Mouse (Mus musculus): Measurements from ENCODE around the gene Zkscan14. TPM values are rescaled to one million over a fixed set of nuclear protein-coding genes. Genes with fewer than 3 reads are reported as not detected.

Gene Zkscan14
- polyA plus RNA-seq, 1 experiment from 2014 or later = 8.5 TPM

- WGBS = 82% methylated on average over 12 of the region's 12 CpGs
- ATAC-seq (replicated peaks; ENCODE audit: low FRiP score, low TSS enrichment, low read depth) (no peak), DNase-seq (ENCODE audit: low spot score) (no peak)
- no peak overlapping the region for H3K9ac ChIP-seq (ENCODE audit: low read length)
- no peaks in the 10 kb centered on the region for H3K4me1 ChIP-seq (replicated peaks; ENCODE audit: control insufficient read depth, insufficient read depth, low read length)
- no peak overlapping the region for H3K4me3 ChIP-seq (ENCODE audit: low read depth, low read length)
- H3K9me3 ChIP-seq (ENCODE audit: control insufficient read depth, low read length) = no peaks in the 10 kb centered on the region
- H3K27ac ChIP-seq (ENCODE audit: low read depth) = no peak overlapping the region
- peaks cover 38% of the 10 kb centered on the region for H3K36me3 ChIP-seq (ENCODE audit: control insufficient read depth, insufficient read depth, low read length)
- no peak overlapping the region for H3K4me2 ChIP-seq (ENCODE audit: low read length)
- H3K27me3 ChIP-seq (replicated peaks; ENCODE audit: control insufficient read depth, insufficient read depth, low read length) = no peaks in the 10 kb centered on the region
Observed at GRCm38 (mm10) chr5:145223395-145223794, 21.7 kb upstream of the Zkscan14 start.

GRCm38 (mm10) chr5:145222840-145223239 is 21.2 kb upstream of the Zkscan14 start:
- no peaks in the 10 kb centered on the region for H3K9me3 ChIP-seq (ENCODE audit: control insufficient read depth, low read length)
- no peak overlapping the region for H3K4me3 ChIP-seq (ENCODE audit: low read depth, low read length)
- H3K27me3 ChIP-seq (replicated peaks; ENCODE audit: control insufficient read depth, insufficient read depth, low read length) = no peaks in the 10 kb centered on the region
- H3K9ac ChIP-seq (ENCODE audit: low read length) = no peak overlapping the region
- H3K4me1 ChIP-seq (replicated peaks; ENCODE audit: control insufficient read depth, insufficient read depth, low read length) = no peaks in the 10 kb centered on the region
- H3K36me3 ChIP-seq (ENCODE audit: control insufficient read depth, insufficient read depth, low read length) = peaks cover 43% of the 10 kb centered on the region
- no peak overlapping the region for H3K27ac ChIP-seq (ENCODE audit: low read depth)
- no peak overlapping the region for H3K4me2 ChIP-seq (ENCODE audit: low read length)
- no peak for DNase-seq (ENCODE audit: low spot score)
- peak; percentile 42; the same call in 1 of the 2 replicates for ATAC-seq (replicated peaks; ENCODE audit: low FRiP score, low TSS enrichment, low read depth)
- WGBS = 71% methylated on average over 5 of the region's 5 CpGs

- Histone ChIP-seq H3K4me1 (replicated peaks; ENCODE audit: control insufficient read depth, insufficient read depth, low read length) (no peaks in the 10 kb centered on the region), H3K36me3 (ENCODE audit: control insufficient read depth, insufficient read depth, low read length) (peaks cover 43% of the 10 kb centered on the region), H3K27me3 (replicated peaks; ENCODE audit: control insufficient read depth, insufficient read depth, low read length) (no peaks in the 10 kb centered on the region), H3K4me3 (ENCODE audit: low read depth, low read length) (no peak overlapping the region), H3K9ac (ENCODE audit: low read length) (no peak overlapping the region), H3K9me3 (ENCODE audit: control insufficient read depth, low read length) (no peaks in the 10 kb centered on the region), H3K4me2 (ENCODE audit: low read length) (no peak overlapping the region), H3K27ac (ENCODE audit: low read depth) (no peak overlapping the region)
- DNase-seq (ENCODE audit: low spot score) (no peak), ATAC-seq (replicated peaks; ENCODE audit: low FRiP score, low TSS enrichment, low read depth) (no peak)
- 93% methylated on average over 8 of the region's 8 CpGs for WGBS
Observed at GRCm38 (mm10) chr5:145219981-145220380, 18.3 kb upstream of the Zkscan14 start.

GRCm38 (mm10) chr5:145218671-145219070 is 17.0 kb upstream of the Zkscan14 start:
- Histone ChIP-seq H3K4me1 (replicated peaks; ENCODE audit: control insufficient read depth, insufficient read depth, low read length) (no peaks in the 10 kb centered on the region), H3K9me3 (ENCODE audit: control insufficient read depth, low read length) (no peaks in the 10 kb centered on the region), H3K4me3 (ENCODE audit: low read depth, low read length) (no peak overlapping the region), H3K36me3 (ENCODE audit: control insufficient read depth, insufficient read depth, low read length) (peaks cover 45% of the 10 kb centered on the region), H3K4me2 (ENCODE audit: low read length) (no peak overlapping the region), H3K27me3 (replicated peaks; ENCODE audit: control insufficient read depth, insufficient read depth, low read length) (no peaks in the 10 kb centered on the region), H3K9ac (ENCODE audit: low read length) (no peak overlapping the region), H3K27ac (ENCODE audit: low read depth) (no peak overlapping the region)
- no peak for DNase-seq (ENCODE audit: low spot score)
- ATAC-seq (replicated peaks; ENCODE audit: low FRiP score, low TSS enrichment, low read depth) = no peak
- 94% methylated on average over 20 of the region's 20 CpGs for WGBS

- H3K9me3 ChIP-seq (ENCODE audit: control insufficient read depth, low read length) = no peaks in the 10 kb centered on the region
- no peak overlapping the region for H3K4me2 ChIP-seq (ENCODE audit: low read length)
- 97% methylated on average over 21 of the region's 21 CpGs for WGBS
- ATAC-seq (replicated peaks; ENCODE audit: low FRiP score, low TSS enrichment, low read depth) = no peak
- H3K4me3 ChIP-seq (ENCODE audit: low read depth, low read length) = no peak overlapping the region
- H3K36me3 ChIP-seq (ENCODE audit: control insufficient read depth, insufficient read depth, low read length) = peaks cover 50% of the 10 kb centered on the region
- H3K4me1 ChIP-seq (replicated peaks; ENCODE audit: control insufficient read depth, insufficient read depth, low read length) = no peaks in the 10 kb centered on the region
- H3K27ac ChIP-seq (ENCODE audit: low read depth) = no peak overlapping the region
- no peak overlapping the region for H3K9ac ChIP-seq (ENCODE audit: low read length)
- no peak for DNase-seq (ENCODE audit: low spot score)
- no peaks in the 10 kb centered on the region for H3K27me3 ChIP-seq (replicated peaks; ENCODE audit: control insufficient read depth, insufficient read depth, low read length)
Observed at GRCm38 (mm10) chr5:145218206-145218605, 16.5 kb upstream of the Zkscan14 start.

GRCm38 (mm10) chr5:145217746-145218145 is 16.1 kb upstream of the Zkscan14 start:
- ATAC-seq (replicated peaks; ENCODE audit: low FRiP score, low TSS enrichment, low read depth) = peak; percentile 51
- peaks cover 53% of the 10 kb centered on the region for H3K36me3 ChIP-seq (ENCODE audit: control insufficient read depth, insufficient read depth, low read length)
- H3K9ac ChIP-seq (ENCODE audit: low read length) = no peak overlapping the region
- no peaks in the 10 kb centered on the region for H3K4me1 ChIP-seq (replicated peaks; ENCODE audit: control insufficient read depth, insufficient read depth, low read length)
- no peak for DNase-seq (ENCODE audit: low spot score)
- WGBS = 67% methylated on average over 6 of the region's 6 CpGs
- H3K9me3 ChIP-seq (ENCODE audit: control insufficient read depth, low read length) = no peaks in the 10 kb centered on the region
- H3K4me3 ChIP-seq (ENCODE audit: low read depth, low read length) = no peak overlapping the region
- no peak overlapping the region for H3K4me2 ChIP-seq (ENCODE audit: low read length)
- no peak overlapping the region for H3K27ac ChIP-seq (ENCODE audit: low read depth)
- no peaks in the 10 kb centered on the region for H3K27me3 ChIP-seq (replicated peaks; ENCODE audit: control insufficient read depth, insufficient read depth, low read length)

GRCm38 (mm10) chr5:145214679-145215078 is 13.0 kb upstream of the Zkscan14 start:
- H3K4me3 ChIP-seq (ENCODE audit: low read depth, low read length) = no peak overlapping the region
- H3K4me2 ChIP-seq (ENCODE audit: low read length) = no peak overlapping the region
- peaks cover 53% of the 10 kb centered on the region for H3K36me3 ChIP-seq (ENCODE audit: control insufficient read depth, insufficient read depth, low read length)
- no peaks in the 10 kb centered on the region for H3K4me1 ChIP-seq (replicated peaks; ENCODE audit: control insufficient read depth, insufficient read depth, low read length)
- no peak for ATAC-seq (replicated peaks; ENCODE audit: low FRiP score, low TSS enrichment, low read depth)
- no peaks in the 10 kb centered on the region for H3K9me3 ChIP-seq (ENCODE audit: control insufficient read depth, low read length)
- H3K27me3 ChIP-seq (replicated peaks; ENCODE audit: control insufficient read depth, insufficient read depth, low read length) = no peaks in the 10 kb centered on the region
- H3K9ac ChIP-seq (ENCODE audit: low read length) = no peak overlapping the region
- WGBS = 72% methylated on average over 4 of the region's 4 CpGs
- no peak for DNase-seq (ENCODE audit: low spot score)
- no peak overlapping the region for H3K27ac ChIP-seq (ENCODE audit: low read depth)

GRCm38 (mm10) chr5:145213505-145213904 is 11.8 kb upstream of the Zkscan14 start:
- Histone ChIP-seq H3K4me3 (ENCODE audit: low read depth, low read length) (no peak overlapping the region), H3K4me1 (replicated peaks; ENCODE audit: control insufficient read depth, insufficient read depth, low read length) (no peaks in the 10 kb centered on the region), H3K4me2 (ENCODE audit: low read length) (no peak overlapping the region), H3K9ac (ENCODE audit: low read length) (no peak overlapping the region), H3K9me3 (ENCODE audit: control insufficient read depth, low read length) (no peaks in the 10 kb centered on the region), H3K27ac (ENCODE audit: low read depth) (no peak overlapping the region), H3K36me3 (ENCODE audit: control insufficient read depth, insufficient read depth, low read length) (peaks cover 41% of the 10 kb centered on the region), H3K27me3 (replicated peaks; ENCODE audit: control insufficient read depth, insufficient read depth, low read length) (no peaks in the 10 kb centered on the region)
- DNase-seq (ENCODE audit: low spot score) = no peak
- no peak for ATAC-seq (replicated peaks; ENCODE audit: low FRiP score, low TSS enrichment, low read depth)
- 92% methylated on average over 3 of the region's 3 CpGs for WGBS

- H3K4me2 ChIP-seq (ENCODE audit: low read length) = no peak overlapping the region
- no peaks in the 10 kb centered on the region for H3K4me1 ChIP-seq (replicated peaks; ENCODE audit: control insufficient read depth, insufficient read depth, low read length)
- H3K27ac ChIP-seq (ENCODE audit: low read depth) = no peak overlapping the region
- no peak overlapping the region for H3K4me3 ChIP-seq (ENCODE audit: low read depth, low read length)
- H3K9me3 ChIP-seq (ENCODE audit: control insufficient read depth, low read length) = no peaks in the 10 kb centered on the region
- no peak overlapping the region for H3K9ac ChIP-seq (ENCODE audit: low read length)
- ATAC-seq (replicated peaks; ENCODE audit: low FRiP score, low TSS enrichment, low read depth) (no peak), DNase-seq (ENCODE audit: low spot score) (no peak)
- H3K36me3 ChIP-seq (ENCODE audit: control insufficient read depth, insufficient read depth, low read length) = peaks cover 40% of the 10 kb centered on the region
- WGBS = 91% methylated on average over 4 of the region's 4 CpGs
- no peaks in the 10 kb centered on the region for H3K27me3 ChIP-seq (replicated peaks; ENCODE audit: control insufficient read depth, insufficient read depth, low read length)
Observed at GRCm38 (mm10) chr5:145212216-145212615, 10.5 kb upstream of the Zkscan14 start.

All from intestine, embryonic 14.5 days (tissue).